Mouse (Mus musculus) lung, postnatal 0 days (tissue): ENCODE measurements around the gene Zfp827.

ENCODE experiments used
- CTCF ChIP-seq: IDR thresholded peaks from 2 replicates; pipeline ENCODE4 v1.5.1; 2016; ENCODE audit warnings: antibody characterized with exemption, mild to moderate bottlenecking
- EP300 ChIP-seq: IDR thresholded peaks from 2 replicates; pipeline ENCODE4 v1.6.1; 2016; ENCODE audit warnings: antibody characterized with exemption, mild to moderate bottlenecking, control low read depth

DNA sequence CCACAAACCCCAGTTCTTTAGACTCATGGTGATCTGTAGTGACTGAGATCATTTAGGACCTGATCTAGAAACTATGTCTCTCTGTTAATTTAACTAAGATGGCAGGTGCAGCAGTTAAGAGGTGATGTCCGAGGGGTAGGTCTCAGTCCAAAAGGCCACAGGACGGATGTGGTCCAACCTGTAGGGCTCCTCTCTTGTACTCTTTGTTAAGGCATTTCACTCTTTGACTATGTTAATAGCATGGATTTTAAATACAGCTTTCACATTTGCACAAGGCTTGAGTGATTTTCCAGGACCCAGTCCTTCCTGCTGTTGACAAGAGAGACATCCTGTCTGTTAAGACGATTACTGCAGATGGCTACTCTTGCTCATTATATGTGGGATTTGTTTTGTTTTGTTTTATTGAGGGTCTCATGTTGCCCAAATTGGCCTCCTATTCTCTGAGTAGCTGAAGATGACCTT is 56.2 kb downstream of the Zfp827 start:
- TF ChIP-seq CTCF (no peak), EP300 (no peak)
